8 mouse cellular contexts compared by ENCODE assay signal in the genomic region with DNA sequence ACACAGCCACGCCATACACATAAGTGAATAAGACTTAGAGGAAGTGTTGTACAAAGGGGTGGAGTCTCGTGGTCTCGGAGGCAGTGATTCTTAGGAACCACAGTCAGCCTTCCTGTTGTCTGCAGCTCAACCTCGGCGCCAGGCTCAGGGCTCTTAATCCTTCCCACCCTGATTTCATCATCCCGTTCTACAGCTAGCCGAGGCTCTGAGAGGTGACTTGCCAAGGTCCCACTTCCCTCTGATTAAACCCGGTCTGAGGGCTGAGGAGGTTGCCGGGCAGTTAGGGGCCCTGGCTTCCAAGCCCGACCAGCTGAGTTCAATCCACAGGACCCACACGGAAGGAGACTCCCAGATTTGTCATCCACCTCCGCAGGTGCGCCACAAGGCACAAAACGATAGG. TPM values are rescaled to one million over a fixed set of nuclear protein-coding genes. Genes with fewer than 3 reads are reported as not detected.
DNase-seq lines count a peak whose midpoint lies in the region; ATAC-seq and TF ChIP-seq lines count a peak whose summit lies in the region.

No protein-coding gene starts in this region.

- no peak for TF ChIP-seq CTCF in bone marrow macrophage, adult 2 months (IDR thresholded peaks at IDR 0.05; ENCODE audit: low read depth, low read length)

- peak; percentile 14 for ATAC-seq in kidney, embryonic 14.5 days (ENCODE audit: low FRiP score, low TSS enrichment)
- no peak for ATAC-seq in hindbrain, embryonic 13.5 days (ENCODE audit: low FRiP score)
- no peak; the same call in 1 of the 2 replicates for ATAC-seq in stomach, embryonic 15.5 days (ENCODE audit: insufficient read depth, low FRiP score, low read depth)

- H3K27me3 ChIP-seq in kidney, embryonic 14.5 days (ENCODE audit: control insufficient read depth, insufficient read depth, low read length): no peaks in the 10 kb centered on the region
- H3K27me3 ChIP-seq in hindbrain, embryonic 13.5 days: peaks cover 26% of the 10 kb centered on the region
- no peaks in the 10 kb centered on the region for H3K27me3 ChIP-seq in stomach, embryonic 15.5 days (replicated peaks)

- no peak for DNase-seq in kidney, adult 18-20 months
- peak; percentile 54 for DNase-seq in lung, postnatal 14 days
- DNase-seq in spleen, postnatal 10 days (ENCODE audit: low spot score in 2 of 2): no peak
- DNase-seq in urinary bladder, postnatal 36 days (ENCODE audit: low spot score in 2 of 2): no peak

- H3K36me3 ChIP-seq in kidney, embryonic 14.5 days (ENCODE audit: control insufficient read depth, insufficient read depth, low read length): no peaks in the 10 kb centered on the region
- no peaks in the 10 kb centered on the region for H3K36me3 ChIP-seq in hindbrain, embryonic 13.5 days
- H3K36me3 ChIP-seq in stomach, embryonic 15.5 days: no peaks in the 10 kb centered on the region

- peak overlapping the region; percentile 19 for H3K4me3 ChIP-seq in kidney, embryonic 14.5 days (ENCODE audit: low read length)
- peak overlapping the region; percentile 43 for H3K4me3 ChIP-seq in bone marrow macrophage, adult 2 months (ENCODE audit: insufficient read depth, low read length)
- no peak overlapping the region for H3K4me3 ChIP-seq in hindbrain, embryonic 13.5 days
- H3K4me3 ChIP-seq in stomach, embryonic 15.5 days (replicated peaks): peak overlapping the region; percentile 20; the same call in 1 of the 2 replicates

- no peak for TF ChIP-seq POLR2A in bone marrow macrophage, adult 2 months (IDR thresholded peaks at IDR 0.05; ENCODE audit: borderline replicate concordance, low read depth, low read length)

- H3K9me3 ChIP-seq in kidney, embryonic 14.5 days (ENCODE audit: control insufficient read depth, low read length): no peaks in the 10 kb centered on the region
- H3K9me3 ChIP-seq in hindbrain, embryonic 13.5 days: no peaks in the 10 kb centered on the region
- no peaks in the 10 kb centered on the region for H3K9me3 ChIP-seq in stomach, embryonic 15.5 days

- peaks cover 18% of the 10 kb centered on the region for H3K4me1 ChIP-seq in kidney, embryonic 14.5 days (ENCODE audit: control insufficient read depth, insufficient read depth, low read length)
- peaks cover 15% of the 10 kb centered on the region for H3K4me1 ChIP-seq in bone marrow macrophage, adult 2 months (ENCODE audit: control insufficient read depth, insufficient read depth, low read length)
- H3K4me1 ChIP-seq in hindbrain, embryonic 13.5 days (replicated peaks): peaks cover 21% of the 10 kb centered on the region
- H3K4me1 ChIP-seq in stomach, embryonic 15.5 days: peaks cover 44% of the 10 kb centered on the region

- WGBS in kidney, embryonic 14.5 days: 21% methylated on average over 14 of the region's 14 CpGs
- 27% methylated on average over 14 of the region's 14 CpGs for WGBS in hindbrain, embryonic 13.5 days
- WGBS in stomach, embryonic 15.5 days: 14% methylated on average over 14 of the region's 14 CpGs

- peak overlapping the region; percentile 40 for H3K4me2 ChIP-seq in kidney, embryonic 14.5 days (replicated peaks; ENCODE audit: low read depth, low read length)
- H3K4me2 ChIP-seq in hindbrain, embryonic 13.5 days: peak overlapping the region; percentile 36
- peak overlapping the region; percentile 50 for H3K4me2 ChIP-seq in stomach, embryonic 15.5 days

- H3K27ac ChIP-seq in kidney, embryonic 14.5 days (ENCODE audit: low read depth, low read length): no peak overlapping the region
- peak overlapping the region; percentile 40 for H3K27ac ChIP-seq in bone marrow macrophage, adult 2 months (ENCODE audit: insufficient read depth, low read depth, low read length)
- no peak overlapping the region for H3K27ac ChIP-seq in hindbrain, embryonic 13.5 days
- peak overlapping the region; percentile 57; the same call in 1 of the 2 replicates for H3K27ac ChIP-seq in stomach, embryonic 15.5 days

- peak overlapping the region; percentile 37 for H3K9ac ChIP-seq in kidney, embryonic 14.5 days (ENCODE audit: low read depth, low read length)
- 0 out of 2 replicates have a peak overlapping the region, but pooled peaks have one; percentile 36 for H3K9ac ChIP-seq in hindbrain, embryonic 13.5 days
- H3K9ac ChIP-seq in stomach, embryonic 15.5 days: no peak overlapping the region

RNA-seq across cellular contexts. Expression of gene Epha2, which starts 28.2 kb away (rescaled TPM):
- 3.7 and 3.9 TPM in 2 replicates for polyA plus RNA-seq in kidney, embryonic 14.5 days (2014; fragmentation: Nextera tagmentation; extraction: Ambion mirVana)
- 0.13 and 0.80 TPM in 2 replicates for polyA plus RNA-seq in bone marrow macrophage, adult 2 months (2012; ENCODE audit: insufficient read depth, insufficient read length, missing spikeins)
- polyA plus RNA-seq in hindbrain, embryonic 13.5 days (2015; fragmentation: Nextera tagmentation; extraction: Ambion mirVana): 1.5 and 1.8 TPM in 2 replicates
- 5.9 and 7.3 TPM in 2 replicates for polyA plus RNA-seq in stomach, embryonic 15.5 days (2015; fragmentation: Nextera tagmentation; extraction: Ambion mirVana)

RNA-seq across cellular contexts. Expression of gene Arhgef19, which starts 33.6 kb away (rescaled TPM):
- polyA plus RNA-seq in kidney, embryonic 14.5 days (2014; fragmentation: Nextera tagmentation; extraction: Ambion mirVana): 6.8 and 7.4 TPM in 2 replicates
- polyA plus RNA-seq in bone marrow macrophage, adult 2 months (2012; ENCODE audit: insufficient read depth, insufficient read length, missing spikeins): not detected in 2 replicates
- 1.4 TPM in 2 replicates for polyA plus RNA-seq in hindbrain, embryonic 13.5 days (2015; fragmentation: Nextera tagmentation; extraction: Ambion mirVana)
- polyA plus RNA-seq in stomach, embryonic 15.5 days (2015; fragmentation: Nextera tagmentation; extraction: Ambion mirVana): 20.9 and 24.3 TPM in 2 replicates

RNA-seq across cellular contexts. Expression of gene Rsg1, which starts 59.1 kb away (rescaled TPM):
- 3.6 and 5.0 TPM in 2 replicates for polyA plus RNA-seq in kidney, embryonic 14.5 days (2014; fragmentation: Nextera tagmentation; extraction: Ambion mirVana)
- 0.92 and 1.9 TPM in 2 replicates for polyA plus RNA-seq in bone marrow macrophage, adult 2 months (2012; ENCODE audit: insufficient read depth, insufficient read length, missing spikeins)
- 8.1 and 8.5 TPM in 2 replicates for polyA plus RNA-seq in hindbrain, embryonic 13.5 days (2015; fragmentation: Nextera tagmentation; extraction: Ambion mirVana)
- polyA plus RNA-seq in stomach, embryonic 15.5 days (2015; fragmentation: Nextera tagmentation; extraction: Ambion mirVana): 5.8 TPM in 2 replicates

Comparison
In these comparisons a context has a peak if more than half of its experiments do, and no peak if none do; other contexts are left out.
1. H3K27ac ChIP-seq: peak in bone marrow macrophage, adult 2 months (single experiment) and stomach, embryonic 15.5 days (single experiment); none in kidney, embryonic 14.5 days (single experiment) and hindbrain, embryonic 13.5 days (single experiment).
2. Peak in every context shown above with its lines, with median percentiles within 50 percentile points of each other: H3K4me2 ChIP-seq.